Mouse (Mus musculus) layer of hippocampus, adult 2 months (tissue): Measurements from ENCODE around the gene Xpnpep2. TPM values are rescaled to one million over a fixed set of nuclear protein-coding genes. Genes with fewer than 3 reads are reported as not detected.

ENCODE experiments used
- DNase-seq, 2 experiments: peaks; one replicate each; pipeline ENCODE4 v3.0.0; 2022; ENCODE audit warnings: low spot score in 2 of 2
- H3K27ac ChIP-seq: fragments of 200-600 bp; 2 replicates; pipeline ENCODE4 v1.8.1; 2022
- H3K4me3 ChIP-seq: fragments of 200-600 bp; 2 replicates; pipeline ENCODE4 v1.8.1; 2022; ENCODE audit warnings: mild to moderate bottlenecking
- CTCF ChIP-seq: fragments of 200-600 bp; conservative IDR thresholded peaks from 2 replicates; pipeline ENCODE4 v1.8.1; 2022; ENCODE audit warnings: antibody characterized with exemption, mild to moderate bottlenecking, moderate library complexity
- total RNA-seq, 2 experiments: library from RNA; stranded (reverse); gene quantifications; 2 replicates each; pipeline ENCODE4 v1.2.3; 2021

Xpnpep2 gene
- total RNA-seq, 2 experiments from 2014 or later: 0.29 to 0.49 TPM

- no peak for TF ChIP-seq CTCF
- Histone ChIP-seq H3K4me3 (no peak overlapping the region), H3K27ac (no peak overlapping the region)
- DNase-seq: no peak
Measured at GRCm38 (mm10) chrX:48138011-48138410, 29.5 kb downstream of the Xpnpep2 start.

- no peak for TF ChIP-seq CTCF
- no peak overlapping the region for H3K4me3 ChIP-seq
- H3K27ac ChIP-seq: no peak overlapping the region
- DNase-seq: no peak
Measured at GRCm38 (mm10) chrX:48138539-48139275, 30.2 kb downstream of the Xpnpep2 start.

- no peak overlapping the region for H3K27ac ChIP-seq
- no peak overlapping the region for H3K4me3 ChIP-seq
- no peak for DNase-seq
- TF ChIP-seq CTCF: no peak
Measured at GRCm38 (mm10) chrX:48139368-48140285, 31.1 kb downstream of the Xpnpep2 start.

- no peak for TF ChIP-seq CTCF
- Histone ChIP-seq H3K4me3 (no peak overlapping the region), H3K27ac (no peak overlapping the region)
- no peak for DNase-seq
Measured at GRCm38 (mm10) chrX:48140286-48140877, 31.9 kb downstream of the Xpnpep2 start.

GRCm38 (mm10) chrX:48141481-48141880, 33.0 kb downstream of the Xpnpep2 start:
- no peak for DNase-seq
- Histone ChIP-seq H3K4me3 (no peak overlapping the region), H3K27ac (no peak overlapping the region)
- TF ChIP-seq CTCF: no peak

- no peak overlapping the region for H3K4me3 ChIP-seq
- no peak for TF ChIP-seq CTCF
- no peak overlapping the region for H3K27ac ChIP-seq
- no peak for DNase-seq
Measured at GRCm38 (mm10) chrX:48143415-48144335, 35.1 kb downstream of the Xpnpep2 start.

GRCm38 (mm10) chrX:48146262-48146661, 37.7 kb downstream of the Xpnpep2 start, which contains the start of gene Sash3:
TSS of gene Sash3 (plus strand) at chrX:48146436.
- Histone ChIP-seq H3K27ac (no peak within 1 kb of the TSS), H3K4me3 (no peak within 1 kb of the TSS; the same call in 1 of the 2 replicates)
- TF ChIP-seq CTCF: no peak
- no peak for DNase-seq

GRCm38 (mm10) chrX:48147226-48147625, 38.7 kb downstream of the Xpnpep2 start:
- Histone ChIP-seq H3K4me3 (no peak overlapping the region), H3K27ac (no peak overlapping the region)
- DNase-seq: no peak
- no peak for TF ChIP-seq CTCF

GRCm38 (mm10) chrX:48147741-48148186, 39.2 kb downstream of the Xpnpep2 start:
- no peak for TF ChIP-seq CTCF
- DNase-seq: no peak
- Histone ChIP-seq H3K4me3 (no peak overlapping the region), H3K27ac (no peak overlapping the region)

GRCm38 (mm10) chrX:48152106-48152505, 43.6 kb downstream of the Xpnpep2 start:
- Histone ChIP-seq H3K27ac (no peak overlapping the region), H3K4me3 (no peak overlapping the region)
- no peak for DNase-seq
- TF ChIP-seq CTCF: no peak

- no peak for TF ChIP-seq CTCF
- H3K27ac ChIP-seq: no peak overlapping the region
- no peak overlapping the region for H3K4me3 ChIP-seq
- no peak for DNase-seq
Measured at GRCm38 (mm10) chrX:48153414-48153813, 44.9 kb downstream of the Xpnpep2 start.

GRCm38 (mm10) chrX:48153949-48154348, 45.4 kb downstream of the Xpnpep2 start:
- no peak for TF ChIP-seq CTCF
- Histone ChIP-seq H3K4me3 (no peak overlapping the region), H3K27ac (no peak overlapping the region)
- no peak for DNase-seq
